Mouse (Mus musculus): ENCODE measurements around the gene Gm42517.

DNA sequence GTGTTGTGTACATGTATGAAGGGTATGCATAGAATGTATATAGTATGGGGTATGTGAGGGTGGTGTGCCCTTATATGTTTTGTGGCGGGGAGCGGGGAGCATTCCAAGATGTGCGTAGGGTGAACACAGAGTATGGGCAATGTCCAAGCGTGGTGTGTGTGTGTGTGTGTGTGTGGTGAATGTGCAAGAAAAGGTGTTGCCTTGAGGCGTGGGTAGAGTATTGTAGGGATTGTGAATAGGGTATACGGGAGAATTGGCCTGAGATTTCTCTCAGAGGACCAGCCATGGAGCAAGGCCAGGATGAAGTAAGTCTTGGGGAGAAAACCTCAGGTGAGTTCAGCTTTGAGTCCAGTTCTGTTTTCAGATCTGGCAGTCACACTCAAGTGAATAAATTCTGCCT is 724 bp upstream of the Gm42517 start:
- TF ChIP-seq POLR2A (IDR thresholded peaks at IDR 0.05; ENCODE audit: low read depth, low read length) (no peak), CTCF (conservative IDR thresholded peaks at IDR 0.05 in 1 of 2, IDR thresholded peaks at IDR 0.05 in 1 of 2; ENCODE audit: low read depth in 2 of 2, low read length in 2 of 2) (no peak), CHD2 (IDR thresholded peaks at IDR 0.05; ENCODE audit: low read length) (no peak), NRF1 (IDR thresholded peaks at IDR 0.05; ENCODE audit: low read depth, low read length) (no peak), MAZ (IDR thresholded peaks at IDR 0.05; ENCODE audit: low read depth, low read length) (no peak), SIN3A (IDR thresholded peaks at IDR 0.05; ENCODE audit: low read length) (no peak), BHLHE40 (IDR thresholded peaks at IDR 0.05; ENCODE audit: low read depth, low read length) (no peak), USF2 (conservative IDR thresholded peaks at IDR 0.05; ENCODE audit: low read depth, low read length) (no peak), KAT2A (IDR thresholded peaks at IDR 0.05; ENCODE audit: insufficient replicate concordance, low read length) (no peak), SMC3 (IDR thresholded peaks at IDR 0.05; ENCODE audit: low read depth, low read length) (no peak), EP300 (IDR thresholded peaks at IDR 0.05; ENCODE audit: low read length) (no peak), ZC3H11A (IDR thresholded peaks at IDR 0.05; ENCODE audit: low read depth, low read length) (no peak), RCOR1 (conservative IDR thresholded peaks at IDR 0.05; ENCODE audit: low read depth, low read length) (no peak)

Measured in CH12.LX (cell line).